Mouse (Mus musculus) midbrain, embryonic 10.5 days (tissue): Measurements from ENCODE around the gene Spryd4. TPM values are rescaled to one million over a fixed set of nuclear protein-coding genes. Genes with fewer than 3 reads are reported as not detected.
"Not testable (repeated sequence)": the region's sequence is repeated elsewhere in the genome, so short reads cannot be mapped to it uniquely, and the experiment has no call there.

ENCODE experiments used
- DNase-seq: peaks from one replicate; pipeline ENCODE4 v3.0.0-alpha.2; 2017; ENCODE audit warnings: low spot score
- H3K27ac ChIP-seq: fragments of 300-500 bp; sonication (generic); replicated peaks from 2 replicates; pipeline ENCODE4 v1.5.1; 2016; ENCODE audit warnings: mild to moderate bottlenecking
- H3K27me3 ChIP-seq: fragments of 300-500 bp; sonication (generic); 2 replicates; pipeline ENCODE4 v1.6.1; 2016; ENCODE audit warnings: low read depth, mild to moderate bottlenecking; ENCODE audit not compliant: poor library complexity, severe bottlenecking
- H3K36me3 ChIP-seq: fragments of 300-500 bp; sonication (generic); 2 replicates; pipeline ENCODE4 v1.6.1; 2016; ENCODE audit warnings: mild to moderate bottlenecking, moderate library complexity
- H3K4me1 ChIP-seq: fragments of 300-500 bp; sonication (generic); 2 replicates; pipeline ENCODE4 v1.6.1; 2016
- H3K4me3 ChIP-seq: fragments of 300-500 bp; sonication (generic); 2 replicates; pipeline ENCODE4 v1.5.1; 2016; ENCODE audit warnings: mild to moderate bottlenecking, moderate library complexity
- H3K9me3 ChIP-seq: fragments of 300-500 bp; sonication (generic); replicated peaks from 2 replicates; pipeline ENCODE4 v1.6.1; 2016; ENCODE audit warnings: mild to moderate bottlenecking
- WGBS: fragments of 180-500 bp; shearing (Covaris S2); methylation state at CpG from one replicate; pipeline ENCODE4 v1.1.7; 2016; 5-methylcytosine and 5-hydroxymethylcytosine counted together
- polyA plus RNA-seq: library from polyadenylated mRNA; unstranded; fragments of >200 nt; fragmentation: Nextera tagmentation; extraction: Ambion mirVana; gene quantifications from 2 replicates; pipeline ENCODE4 v1.2.1, GENCODE M21; 2016

Spryd4 gene
- polyA plus RNA-seq, 1 experiment from 2014 or later: 32.7 TPM

GRCm38 (mm10) chr10:128193113-128193512 is 18.5 kb downstream of the Spryd4 start:
- peaks cover 18% of the 10 kb centered on the region for H3K4me1 ChIP-seq
- H3K4me3 ChIP-seq: peak overlapping the region; percentile 85; the same call in 1 of the 2 replicates
- H3K27me3 ChIP-seq: peaks cover 38% of the 10 kb centered on the region
- no peaks in the 10 kb centered on the region for H3K36me3 ChIP-seq
- DNase-seq: no peak
- no peak overlapping the region for H3K27ac ChIP-seq
- 91% methylated on average over 6 of the region's 6 CpGs for WGBS
- H3K9me3 ChIP-seq: no peaks in the 10 kb centered on the region

- not testable (repeated sequence) for H3K9me3 ChIP-seq, H3K4me3 ChIP-seq, H3K36me3 ChIP-seq, DNase-seq, H3K27ac ChIP-seq
- H3K27me3 ChIP-seq: peaks cover 38% of the 10 kb centered on the region
- H3K4me1 ChIP-seq: peaks cover 18% of the 10 kb centered on the region
- WGBS: 92% methylated on average over 3 of the region's 3 CpGs
Observed at GRCm38 (mm10) chr10:128192030-128192766, 19.4 kb downstream of the Spryd4 start.

GRCm38 (mm10) chr10:128191472-128191871 is 20.1 kb downstream of the Spryd4 start:
- DNase-seq: no peak
- Histone ChIP-seq H3K27ac (no peak overlapping the region), H3K9me3 (no peaks in the 10 kb centered on the region), H3K36me3 (no peaks in the 10 kb centered on the region), H3K27me3 (peaks cover 31% of the 10 kb centered on the region), H3K4me3 (no peak overlapping the region), H3K4me1 (peaks cover 18% of the 10 kb centered on the region)
- WGBS: 88% methylated on average over 2 of the region's 2 CpGs

GRCm38 (mm10) chr10:128188242-128188877 is 23.2 kb downstream of the Spryd4 start:
- WGBS: 50% methylated on average over 2 of the region's 2 CpGs
- H3K36me3 ChIP-seq: no peaks in the 10 kb centered on the region
- peak; percentile 60 for DNase-seq
- H3K27ac ChIP-seq: no peak overlapping the region
- H3K27me3 ChIP-seq: peaks cover 6% of the 10 kb centered on the region
- H3K4me3 ChIP-seq: no peak overlapping the region
- no peaks in the 10 kb centered on the region for H3K9me3 ChIP-seq
- no peaks in the 10 kb centered on the region for H3K4me1 ChIP-seq

- WGBS: 66% methylated on average over 5 of the region's 5 CpGs
- Histone ChIP-seq H3K4me1 (no peaks in the 10 kb centered on the region), H3K9me3 (no peaks in the 10 kb centered on the region), H3K4me3 (no peak overlapping the region), H3K27ac (no peak overlapping the region), H3K36me3 (no peaks in the 10 kb centered on the region), H3K27me3 (no peaks in the 10 kb centered on the region)
- no peak for DNase-seq
Observed at GRCm38 (mm10) chr10:128187181-128187605, 24.4 kb downstream of the Spryd4 start.

GRCm38 (mm10) chr10:128185959-128186358 is 25.6 kb downstream of the Spryd4 start:
- peak; percentile 88 for DNase-seq
- Histone ChIP-seq H3K27me3 (no peaks in the 10 kb centered on the region), H3K27ac (no peak overlapping the region), H3K4me1 (no peaks in the 10 kb centered on the region), H3K9me3 (no peaks in the 10 kb centered on the region), H3K36me3 (no peaks in the 10 kb centered on the region), H3K4me3 (no peak overlapping the region)
- WGBS: 66% methylated on average over 2 of the region's 2 CpGs

- Histone ChIP-seq H3K27ac (no peak overlapping the region), H3K9me3 (no peaks in the 10 kb centered on the region), H3K4me3 (no peak overlapping the region), H3K27me3 (no peaks in the 10 kb centered on the region), H3K4me1 (no peaks in the 10 kb centered on the region), H3K36me3 (no peaks in the 10 kb centered on the region)
- WGBS: 82% methylated on average over 6 of the region's 6 CpGs
- DNase-seq: no peak
Observed at GRCm38 (mm10) chr10:128185277-128185940, 26.2 kb downstream of the Spryd4 start.

- DNase-seq: no peak
- Histone ChIP-seq H3K27ac (no peak overlapping the region), H3K9me3 (no peaks in the 10 kb centered on the region), H3K4me1 (peaks cover 8% of the 10 kb centered on the region), H3K4me3 (no peak overlapping the region), H3K27me3 (no peaks in the 10 kb centered on the region), H3K36me3 (no peaks in the 10 kb centered on the region)
- WGBS: 92% methylated on average over 2 of the region's 2 CpGs
Observed at GRCm38 (mm10) chr10:128184296-128184695, 27.3 kb downstream of the Spryd4 start.

GRCm38 (mm10) chr10:128179989-128180388 is 31.6 kb downstream of the Spryd4 start, which contains the start of gene Rbms2:
Rbms2 (minus strand) TSS chr10:128180297.
- peak within 1 kb of the TSS; percentile 24; the same call in 1 of the 2 replicates for H3K4me3 ChIP-seq
- H3K36me3 ChIP-seq: no peaks in the 10 kb centered on the region
- WGBS: 4% methylated on average over 6 of the region's 6 CpGs
- peaks cover 23% of the 10 kb centered on the region for H3K4me1 ChIP-seq
- no peaks in the 10 kb centered on the region for H3K9me3 ChIP-seq
- no peak for DNase-seq
- peak within 1 kb of the TSS; percentile 46; the same call in 1 of the 2 replicates for H3K27ac ChIP-seq
- H3K27me3 ChIP-seq: no peaks in the 10 kb centered on the region

GRCm38 (mm10) chr10:128177316-128177715 is 34.3 kb downstream of the Spryd4 start:
- no peaks in the 10 kb centered on the region for H3K27me3 ChIP-seq
- no peak overlapping the region for H3K27ac ChIP-seq
- no peak overlapping the region for H3K4me3 ChIP-seq
- no peaks in the 10 kb centered on the region for H3K9me3 ChIP-seq
- no peak for DNase-seq
- H3K36me3 ChIP-seq: no peaks in the 10 kb centered on the region
- 88% methylated on average over 4 of the region's 4 CpGs for WGBS
- H3K4me1 ChIP-seq: peaks cover 38% of the 10 kb centered on the region

GRCm38 (mm10) chr10:128175996-128176755 is 35.4 kb downstream of the Spryd4 start:
- H3K27ac ChIP-seq: peak overlapping the region; percentile 85

GRCm38 (mm10) chr10:128175302-128175701 is 36.3 kb downstream of the Spryd4 start:
- no peak for DNase-seq
- Histone ChIP-seq H3K9me3 (no peaks in the 10 kb centered on the region), H3K27me3 (no peaks in the 10 kb centered on the region), H3K4me1 (peaks cover 38% of the 10 kb centered on the region), H3K27ac (peak overlapping the region; percentile 85; the same call in 1 of the 2 replicates), H3K4me3 (peak overlapping the region; percentile 74), H3K36me3 (no peaks in the 10 kb centered on the region)
- 21% methylated on average over 3 of the region's 3 CpGs for WGBS

More at GRCm38 (mm10) chr10:128175996-128176755, 35.4 kb downstream of the Spryd4 start:
- H3K4me3 ChIP-seq: peak overlapping the region; percentile 74
- H3K36me3 ChIP-seq: no peaks in the 10 kb centered on the region
- 0% methylated on average over 17 of the region's 17 CpGs for WGBS
- no peaks in the 10 kb centered on the region for H3K9me3 ChIP-seq
- no peaks in the 10 kb centered on the region for H3K27me3 ChIP-seq
- H3K4me1 ChIP-seq: peaks cover 38% of the 10 kb centered on the region
- DNase-seq: peak; percentile 84
